Mouse (Mus musculus) CH12.LX (cell line): ENCODE measurements around the gene Cbfa2t3. TPM values are rescaled to one million over a fixed set of nuclear protein-coding genes. Genes with fewer than 3 reads are reported as not detected.

ENCODE experiments used
- DNase-seq: peaks from one replicate; pipeline ENCODE4 v3.0.0-alpha.2; 2013; ENCODE audit errors: extremely low read depth
- H3K27ac ChIP-seq: 2 replicates; pipeline ENCODE4 v1.5.1; 2012; ENCODE audit warnings: low read depth, mild to moderate bottlenecking, control low read depth, moderate library complexity; ENCODE audit not compliant: insufficient read depth
- H3K27me3 ChIP-seq: replicated peaks from 2 replicates; pipeline ENCODE3; 2012; ENCODE audit warnings: inconsistent platforms
- H3K36me3 ChIP-seq, 2 experiments: replicated peaks in 1 of 2; 2 replicates each; pipeline versions ENCODE3 to v1.6.1; 2012; ENCODE audit warnings: inconsistent platforms in 1 of 2, low read length in 1 of 2, mild to moderate bottlenecking in 1 of 2, mixed read lengths in 1 of 2, moderate library complexity in 1 of 2; ENCODE audit not compliant: control insufficient read depth in 1 of 2, insufficient read depth in 1 of 2
- H3K4me1 ChIP-seq, 2 experiments: 2 replicates each; pipeline ENCODE4 v1.6.1; 2012; ENCODE audit warnings: inconsistent platforms in 1 of 2, moderate library complexity in 1 of 2; ENCODE audit not compliant: insufficient read depth in 2 of 2, control insufficient read depth in 1 of 2
- H3K4me2 ChIP-seq: 2 replicates; pipeline ENCODE4 v1.6.1; 2012; ENCODE audit warnings: low read depth, mild to moderate bottlenecking, control low read depth; ENCODE audit not compliant: poor library complexity, insufficient read depth, severe bottlenecking
- H3K4me3 ChIP-seq, 3 experiments: fragments of 150-350 bp in 1 of 3; sonication (generic) in 1 of 3; replicated peaks in 1 of 3; 2 replicates each; pipeline versions ENCODE3 to v1.5.1; 2011 to 2012; ENCODE audit warnings: low read depth in 2 of 3, low read length in 2 of 3, mild to moderate bottlenecking in 2 of 3, moderate library complexity in 2 of 3, control low read depth in 1 of 3, improper control_type of control experiment in 1 of 3, inconsistent platforms in 1 of 3, mixed read lengths in 1 of 3; ENCODE audit not compliant: poor library complexity in 1 of 3
- H3K79me2 ChIP-seq: replicated peaks from 2 replicates; pipeline ENCODE4 v1.6.1; 2012; ENCODE audit warnings: mild to moderate bottlenecking, moderate library complexity; ENCODE audit not compliant: control insufficient read depth, poor library complexity, insufficient read depth, severe bottlenecking; ENCODE audit errors: extremely low read depth
- H3K9ac ChIP-seq: 2 replicates; pipeline ENCODE4 v1.6.1; 2012; ENCODE audit warnings: low read depth, mild to moderate bottlenecking, control low read depth, moderate library complexity; ENCODE audit not compliant: insufficient read depth
- H3K9me3 ChIP-seq: replicated peaks from 2 replicates; pipeline ENCODE3; 2012; ENCODE audit warnings: low read length, inconsistent platforms, mixed read lengths
- BHLHE40 ChIP-seq: IDR thresholded peaks from 2 replicates; pipeline ENCODE4 v1.6.1; 2011; ENCODE audit warnings: mild to moderate bottlenecking, low read depth, low read length, improper control_type of control experiment
- CHD1 ChIP-seq: IDR thresholded peaks from 2 replicates; pipeline ENCODE4 v1.6.1; 2012; ENCODE audit warnings: low read depth, low read length, improper control_type of control experiment, inconsistent platforms
- CHD2 ChIP-seq: IDR thresholded peaks from 2 replicates; pipeline ENCODE4 v1.6.1; 2011; ENCODE audit warnings: low read length, improper control_type of control experiment
- CTCF ChIP-seq, 2 experiments: IDR thresholded peaks in 1 of 2; conservative IDR thresholded peaks in 1 of 2; 2 replicates each; pipeline ENCODE4 v1.5.1; 2011 to 2012; ENCODE audit warnings: low read depth in 2 of 2, low read length in 2 of 2, improper control_type of control experiment in 1 of 2, inconsistent platforms in 1 of 2, mild to moderate bottlenecking in 1 of 2, moderate library complexity in 1 of 2
- E2F4 ChIP-seq: IDR thresholded peaks from 2 replicates; pipeline ENCODE4 v1.6.1; 2011; ENCODE audit warnings: low read depth, low read length, improper control_type of control experiment; ENCODE audit not compliant: insufficient replicate concordance
- ELF1 ChIP-seq: IDR thresholded peaks from 2 replicates; pipeline ENCODE4 v1.6.1; 2014; ENCODE audit warnings: low read depth, mild to moderate bottlenecking, inconsistent platforms, low read length, improper control_type of control experiment
- EP300 ChIP-seq: IDR thresholded peaks from 2 replicates; pipeline ENCODE4 v1.6.1; 2011; ENCODE audit warnings: low read length, improper control_type of control experiment
- ETS1 ChIP-seq: conservative IDR thresholded peaks from 2 replicates; pipeline ENCODE4 v1.6.1; 2012; ENCODE audit warnings: low read depth, mild to moderate bottlenecking, inconsistent platforms, low read length, improper control_type of control experiment, moderate library complexity
- GABPA ChIP-seq: IDR thresholded peaks from 2 replicates; pipeline ENCODE4 v1.6.1; 2012; ENCODE audit warnings: low read depth, low read length, improper control_type of control experiment, inconsistent platforms; ENCODE audit not compliant: insufficient replicate concordance
- HCFC1 ChIP-seq: IDR thresholded peaks from 2 replicates; pipeline ENCODE4 v1.6.1; 2012; ENCODE audit warnings: low read depth, mild to moderate bottlenecking, inconsistent platforms, low read length, improper control_type of control experiment
- IRF4 ChIP-seq: IDR thresholded peaks from 2 replicates; pipeline ENCODE4 v1.6.1; 2014; ENCODE audit warnings: low read depth, mild to moderate bottlenecking, inconsistent platforms, low read length, improper control_type of control experiment
- JUND ChIP-seq: conservative IDR thresholded peaks from 2 replicates; pipeline ENCODE4 v1.6.1; 2011; ENCODE audit warnings: low read depth, low read length, improper control_type of control experiment
- MAFK ChIP-seq: IDR thresholded peaks from 2 replicates; pipeline ENCODE4 v1.6.1; 2011; ENCODE audit warnings: low read length, improper control_type of control experiment; ENCODE audit not compliant: insufficient replicate concordance
- MAX ChIP-seq: IDR thresholded peaks from 2 replicates; pipeline ENCODE4 v1.6.1; 2011; ENCODE audit warnings: low read length, improper control_type of control experiment
- MAZ ChIP-seq: IDR thresholded peaks from 2 replicates; pipeline ENCODE4 v1.6.1; 2012; ENCODE audit warnings: low read depth, mild to moderate bottlenecking, inconsistent platforms, low read length, improper control_type of control experiment, moderate library complexity
- MEF2A ChIP-seq: IDR thresholded peaks from 2 replicates; pipeline ENCODE4 v1.6.1; 2014; ENCODE audit warnings: low read depth, mild to moderate bottlenecking, inconsistent platforms, low read length, improper control_type of control experiment, borderline replicate concordance
- MXI1 ChIP-seq: IDR thresholded peaks from 2 replicates; pipeline ENCODE4 v1.6.1; 2011; ENCODE audit warnings: mild to moderate bottlenecking, low read depth, low read length, improper control_type of control experiment
- MYC ChIP-seq: IDR thresholded peaks from 2 replicates; pipeline ENCODE4 v1.6.1; 2011; ENCODE audit warnings: low read depth, mild to moderate bottlenecking, improper control_type of control experiment, low read length
- NELFE ChIP-seq: IDR thresholded peaks from 2 replicates; pipeline ENCODE4 v1.6.1; 2011; ENCODE audit warnings: low read depth, low read length, improper control_type of control experiment
- NRF1 ChIP-seq: IDR thresholded peaks from 2 replicates; pipeline ENCODE4 v1.6.1; 2014; ENCODE audit warnings: low read depth, mild to moderate bottlenecking, inconsistent platforms, low read length, improper control_type of control experiment, moderate library complexity
- POLR2A ChIP-seq: IDR thresholded peaks from 2 replicates; pipeline ENCODE4 v1.6.1; 2011; ENCODE audit warnings: low read depth, mild to moderate bottlenecking, improper control_type of control experiment, low read length
- POLR2AphosphoS2 ChIP-seq: IDR thresholded peaks from 2 replicates; pipeline ENCODE4 v1.6.1; 2011; ENCODE audit warnings: low read depth, low read length, improper control_type of control experiment
- RAD21 ChIP-seq: IDR thresholded peaks from 2 replicates; pipeline ENCODE4 v1.6.1; 2011; ENCODE audit warnings: low read depth, mild to moderate bottlenecking, low read length, improper control_type of control experiment, moderate library complexity
- RCOR1 ChIP-seq: conservative IDR thresholded peaks from 2 replicates; pipeline ENCODE4 v1.6.1; 2012; ENCODE audit warnings: low read depth, mild to moderate bottlenecking, inconsistent platforms, low read length, improper control_type of control experiment
- SIN3A ChIP-seq: IDR thresholded peaks from 2 replicates; pipeline ENCODE4 v1.6.1; 2012; ENCODE audit warnings: low read length, improper control_type of control experiment, inconsistent platforms
- SMC3 ChIP-seq: IDR thresholded peaks from 2 replicates; pipeline ENCODE4 v1.6.1; 2011; ENCODE audit warnings: low read depth, low read length, improper control_type of control experiment
- TCF12 ChIP-seq: IDR thresholded peaks from 2 replicates; pipeline ENCODE4 v1.6.1; 2014; ENCODE audit warnings: low read depth, mild to moderate bottlenecking, inconsistent platforms, low read length, improper control_type of control experiment
- UBTF ChIP-seq: IDR thresholded peaks from 2 replicates; pipeline ENCODE4 v1.6.1; 2012; ENCODE audit warnings: low read depth, mild to moderate bottlenecking, inconsistent platforms, low read length, improper control_type of control experiment, moderate library complexity
- USF1 ChIP-seq: IDR thresholded peaks from 2 replicates; pipeline ENCODE4 v1.6.1; 2014; ENCODE audit warnings: low read depth, mild to moderate bottlenecking, inconsistent platforms, low read length, improper control_type of control experiment
- USF2 ChIP-seq: conservative IDR thresholded peaks from 2 replicates; pipeline ENCODE4 v1.6.1; 2011; ENCODE audit warnings: low read depth, low read length, improper control_type of control experiment
- ZC3H11A ChIP-seq: IDR thresholded peaks from 2 replicates; pipeline ENCODE4 v1.6.1; 2012; ENCODE audit warnings: low read depth, mild to moderate bottlenecking, inconsistent platforms, low read length, improper control_type of control experiment
- ZKSCAN1 ChIP-seq: IDR thresholded peaks from 2 replicates; pipeline ENCODE4 v1.6.1; 2012; ENCODE audit warnings: low read depth, inconsistent platforms, low read length, improper control_type of control experiment, borderline replicate concordance
- ZMIZ1 ChIP-seq: IDR thresholded peaks from 2 replicates; pipeline ENCODE4 v1.6.1; 2012; ENCODE audit warnings: low read depth, mild to moderate bottlenecking, inconsistent platforms, low read length, improper control_type of control experiment
- ZNF384 ChIP-seq: IDR thresholded peaks from 2 replicates; pipeline ENCODE4 v1.6.1; 2012; ENCODE audit warnings: low read depth, low read length, improper control_type of control experiment, inconsistent platforms
- dilution Hi-C: fragments of 300-500 bp; cut with MboI; formaldehyde crosslinking; loops from 2 replicates; pipeline ENCODE4 v1.14.3; 2020; ENCODE audit warnings: low sequenced_read_pairs; ENCODE audit not compliant: extremely low pct_unique_long_range_greater_than_20kb, extremely low pct_ligation_motif_present
- in situ Hi-C: fragments of 300-500 bp; cut with MboI; formaldehyde crosslinking; loops from 3 replicates; pipeline ENCODE4 v1.14.3; 2019; ENCODE audit warnings: low sequenced_read_pairs, low pct_ligation_motif_present, low pct_unique_long_range_greater_than_20kb, mixed read lengths
- polyA plus RNA-seq: library from polyadenylated mRNA; unstranded; fragments of >175 nt; gene quantifications from 2 replicates; pipeline ENCODE4 v1.2.1, GENCODE M21; 2012; ENCODE audit warnings: low read depth; ENCODE audit not compliant: insufficient read length
- total RNA-seq, 2 experiments: library from RNA; depleted of rRNA; stranded (reverse); fragments of 300-350 nt in 1 of 2; fragments of >200 nt in 1 of 2; gene quantifications; 2 replicates each; pipeline ENCODE4 v1.2.3; 2012 to 2014

The Cbfa2t3 gene
- total and polyA plus RNA-seq, 3 experiments, result 0.47 to 22.6 (median 2.1) TPM

DNA sequence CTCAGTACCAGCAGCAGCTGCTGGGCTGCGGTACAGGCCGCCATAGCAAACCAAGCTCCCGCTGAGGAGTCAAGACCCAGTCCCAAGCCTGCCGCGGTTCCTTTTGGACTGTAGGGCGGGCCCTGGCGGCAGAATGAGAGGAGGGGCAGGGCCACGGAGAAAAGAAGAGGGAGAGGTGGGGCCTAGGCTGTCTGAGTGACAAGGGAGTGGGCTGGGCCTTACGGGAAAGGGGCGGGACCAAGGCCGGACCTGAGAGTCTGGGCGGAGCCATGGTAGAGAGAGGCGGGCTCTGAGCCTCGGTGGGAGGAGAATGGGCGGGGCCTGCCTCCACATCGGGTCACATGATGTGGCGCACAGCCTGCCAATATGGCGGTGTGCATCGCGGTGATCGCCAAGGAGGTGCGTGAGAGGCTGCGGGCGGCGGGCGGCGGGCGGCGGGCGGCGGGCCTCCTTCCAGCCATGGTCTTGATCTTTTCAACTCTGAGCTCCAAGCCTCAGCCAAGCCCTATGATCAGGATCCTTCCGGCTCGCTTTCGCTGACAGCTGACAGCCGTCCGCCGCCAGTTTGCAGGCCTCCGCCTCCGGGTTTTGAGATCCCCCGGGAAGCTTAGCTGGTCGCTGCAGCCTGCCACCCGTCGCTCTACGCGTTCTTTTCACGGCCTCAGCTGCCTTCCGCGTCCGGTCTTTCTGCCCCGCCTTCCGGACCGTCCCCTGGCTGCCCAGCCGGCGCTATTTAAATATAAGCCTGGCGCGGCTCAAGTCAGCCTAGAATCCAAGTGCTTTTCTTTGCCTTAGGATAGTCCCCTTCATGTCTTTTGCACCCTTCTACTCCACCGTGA, 87.4 kb downstream of the Cbfa2t3 start, which contains the start of the genes Galns and Trappc2l:
Galns (minus strand) TSS at position 169 of the 839 bp plus-strand sequence.
Trappc2l (plus strand) TSS at position 346 of the 839 bp plus-strand sequence.
- in situ Hi-C loops, result no loop called here

DNA sequence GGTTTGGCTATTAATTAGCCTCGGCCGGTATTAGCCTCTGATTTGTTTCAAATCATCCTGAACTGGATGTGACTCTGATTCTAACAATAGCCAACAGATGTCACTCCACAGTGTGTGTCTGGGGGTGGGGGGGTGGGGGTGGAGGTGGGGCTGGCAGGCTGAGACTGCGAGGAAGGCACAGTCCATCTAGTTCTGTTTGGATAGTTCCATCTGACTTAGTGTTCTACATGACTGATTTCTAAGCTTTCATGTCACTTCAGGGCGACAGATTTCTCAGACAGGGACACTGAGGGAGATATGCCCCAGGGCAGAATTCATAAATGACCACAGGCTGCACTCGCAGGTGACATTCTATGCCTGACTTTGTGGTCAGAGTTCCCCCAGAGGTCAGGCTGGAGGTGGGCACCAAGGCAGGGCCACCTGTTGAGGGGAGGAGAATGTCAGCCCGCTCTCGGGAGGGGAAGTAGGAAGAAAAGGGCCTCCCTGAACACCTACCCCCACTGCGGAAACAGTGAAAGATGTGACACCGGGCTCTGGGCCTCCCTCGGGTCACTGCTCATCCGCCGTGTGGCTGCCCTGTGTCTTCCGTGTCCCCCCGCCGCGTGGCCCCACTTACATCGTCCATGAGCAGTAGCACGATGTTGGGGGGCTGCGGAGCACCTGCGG, 88.2 kb downstream of the Cbfa2t3 start:
- peak overlapping the region; percentile 56 to 94 (median 78) for H3K4me3 ChIP-seq
- H3K27me3 ChIP-seq, result no peaks in the 10 kb centered on the region
- dilution Hi-C loops, result no loop called here
- peak overlapping the region; percentile 97 for H3K27ac ChIP-seq
- peaks cover 11 to 54% of the 10 kb centered on the region in 2 experiments for H3K4me1 ChIP-seq
- DNase-seq, result peak; percentile 84
- peaks cover 5 to 29% of the 10 kb centered on the region in 2 experiments for H3K36me3 ChIP-seq
- TF ChIP-seq GABPA, result no peak
- TF ChIP-seq SIN3A, result peak; percentile 88
- no peak for TF ChIP-seq IRF4
- peak; percentile 88 for TF ChIP-seq ETS1
- TF ChIP-seq BHLHE40, result peak; percentile 93
- peak; percentile 42 for TF ChIP-seq CHD2
- TF ChIP-seq USF1, result no peak
- TF ChIP-seq JUND, result 0 out of 2 replicates have a peak, but pooled peaks have one; percentile 5
- 0 out of 2 replicates have a peak, but pooled peaks have one; percentile 13 for TF ChIP-seq RCOR1
- peak; percentile 60 for TF ChIP-seq EP300
- TF ChIP-seq RAD21, result no peak
- peak; percentile 79 for TF ChIP-seq ELF1
- TF ChIP-seq MXI1, result peak; percentile 3; the same call in 1 of the 2 replicates
- TF ChIP-seq ZKSCAN1, result no peak
- TF ChIP-seq MAX, result peak; percentile 11; the same call in 1 of the 2 replicates
- peak; percentile 67 for TF ChIP-seq TCF12
- H3K4me2 ChIP-seq, result peak overlapping the region; percentile 92
- no peaks in the 10 kb centered on the region for H3K9me3 ChIP-seq
- in situ Hi-C loops, result no loop called here
- H3K79me2 ChIP-seq, result no peaks in the 10 kb centered on the region
- H3K9ac ChIP-seq, result peak overlapping the region; percentile 72

More for the DNA sequence above, 87.4 kb downstream of the Cbfa2t3 start, which contains the start of the genes Galns and Trappc2l:
- no peaks in the 10 kb centered on the region for H3K79me2 ChIP-seq
- peak within 1 kb of the TSS; percentile 92 for H3K4me2 ChIP-seq
- no peaks in the 10 kb centered on the region for H3K27me3 ChIP-seq
- H3K9ac ChIP-seq, result peak within 1 kb of the TSS; percentile 72
- H3K36me3 ChIP-seq, result peaks cover 5 to 37% of the 10 kb centered on the region in 2 experiments
- no peaks in the 10 kb centered on the region for H3K9me3 ChIP-seq
- dilution Hi-C loops, result no loop called here
- peaks cover 11 to 48% of the 10 kb centered on the region in 2 experiments for H3K4me1 ChIP-seq
- TF ChIP-seq E2F4, result no peak
- TF ChIP-seq SMC3, result peak; percentile 24; the same call in 1 of the 2 replicates
- 0 out of 2 replicates have a peak, but pooled peaks have one; percentile 4 for TF ChIP-seq CHD2
- no peak for TF ChIP-seq MEF2A
- TF ChIP-seq UBTF, result no peak
- TF ChIP-seq HCFC1, result peak; percentile 50
- TF ChIP-seq SIN3A, result peak; percentile 67
- 0 out of 2 replicates have a peak, but pooled peaks have one; percentile 18 for TF ChIP-seq MYC
- TF ChIP-seq NELFE, result peak; percentile 91
- peak; percentile 66; the same call in 1 of the 2 replicates for TF ChIP-seq ZMIZ1
- TF ChIP-seq MXI1, result peak; percentile 45
- peak; percentile 59; the same call in 1 of the 2 replicates for TF ChIP-seq MAX
- TF ChIP-seq ELF1, result peak; percentile 74; the same call in 1 of the 2 replicates
- no peak for TF ChIP-seq GABPA
- TF ChIP-seq CTCF (conservative IDR thresholded peaks at IDR 0.05 in 1 of 2, IDR thresholded peaks at IDR 0.05 in 1 of 2; ENCODE audit: low read depth in 2 of 2, low read length in 2 of 2), result peak in 1 of 2 experiments; percentile 32; a peak in 1 of 4 replicates
- no peak for TF ChIP-seq BHLHE40
- peak; percentile 88 for TF ChIP-seq POLR2A
- no peak for TF ChIP-seq ZC3H11A
- TF ChIP-seq MAFK, result no peak
- TF ChIP-seq MAZ, result no peak; the same call in 1 of the 2 replicates
- no peak for TF ChIP-seq ZNF384
- TF ChIP-seq USF2, result peak; percentile 81
- TF ChIP-seq POLR2AphosphoS2, result peak; percentile 72; the same call in 1 of the 2 replicates
- no peak for TF ChIP-seq TCF12
- no peak for TF ChIP-seq CHD1
- peak; percentile 89 for TF ChIP-seq USF1
- TF ChIP-seq NRF1, result no peak
- TF ChIP-seq IRF4, result peak; percentile 21; the same call in 1 of the 2 replicates
- TF ChIP-seq JUND, result no peak
- peak within 1 kb of the TSS; percentile 78 to 94 (median 80) for H3K4me3 ChIP-seq
- peak; percentile 97 for DNase-seq
- peak within 1 kb of the TSS; percentile 97 for H3K27ac ChIP-seq
